Comparison of ENCODE assay signal across 19 mouse cellular contexts in the genomic region with DNA sequence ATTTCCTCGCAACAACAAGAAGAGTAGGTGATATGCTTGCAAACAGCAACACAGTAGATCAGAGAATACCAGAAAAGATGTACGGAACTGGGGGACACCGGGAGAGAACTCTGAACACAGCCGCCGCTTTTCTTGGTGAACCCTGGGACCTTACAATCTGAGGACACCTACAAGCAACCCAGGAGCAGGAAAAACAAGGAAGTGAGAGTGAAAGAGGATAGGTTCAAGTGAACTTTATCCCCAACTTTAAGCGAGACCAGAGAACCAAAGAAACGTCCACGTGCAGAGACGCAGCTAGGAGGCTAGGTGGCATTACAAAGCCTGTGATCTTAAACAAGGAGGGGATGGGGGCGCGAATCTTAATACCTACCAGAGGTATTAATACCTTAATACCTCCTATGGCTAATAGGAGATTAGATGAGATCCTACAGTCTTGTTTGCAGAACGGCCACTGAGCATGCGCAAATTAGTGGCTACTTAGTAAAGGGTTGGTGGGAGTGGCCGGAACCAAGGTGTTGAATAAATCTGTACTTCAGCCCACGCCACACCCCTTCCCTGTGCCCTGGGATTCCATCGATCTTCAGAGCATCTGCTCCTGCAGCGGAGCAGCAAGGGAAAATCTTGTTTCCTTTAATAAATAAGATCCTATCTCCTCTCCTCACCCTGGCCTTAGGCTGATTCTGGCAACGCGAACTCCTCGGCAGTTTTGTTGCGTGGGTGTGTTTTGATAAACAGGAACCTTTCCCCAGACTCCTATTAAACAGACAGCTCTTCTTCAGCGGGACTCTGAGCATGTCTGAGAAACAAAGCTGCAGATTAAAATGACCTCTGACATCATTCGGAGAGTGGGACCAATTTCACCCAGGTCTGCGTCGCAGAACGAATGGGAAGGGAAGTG.
A peak's percentile ranks its signal among the peaks of the same experiment; 100 is the strongest.
DNase-seq lines count a peak whose midpoint lies in the region; ATAC-seq and TF ChIP-seq lines count a peak whose summit lies in the region.
"Had no signal": no experiment of that assay in that cellular context is flagged by ENCODE, and none has a peak within 500 bp of the region (broad histone marks: within the 10 kb centered on the region; RNA-seq: fewer than 3 reads in every experiment).

No protein-coding gene starts in this region.

- TF ChIP-seq CTCF in lung, postnatal 0 days (IDR thresholded peaks at IDR 0.05): no peak
- TF ChIP-seq CTCF in lung, adult 2 months (IDR thresholded peaks at IDR 0.05; ENCODE audit: insufficient read depth, low read length): no peak

- peak; percentile 57 for ATAC-seq in lung, postnatal 0 days
- ATAC-seq: forebrain, embryonic 13.5 days; forebrain, postnatal 0 days had no signal

- H3K4me2 ChIP-seq in lung, postnatal 0 days (replicated peaks; ENCODE audit: low read depth, low read length): no peak overlapping the region
- H3K4me2 ChIP-seq: forebrain, embryonic 13.5 days; heart, embryonic 13.5 days had no signal

- no peak for TF ChIP-seq POLR2A in lung, adult 2 months (IDR thresholded peaks at IDR 0.05; ENCODE audit: borderline replicate concordance, extremely low read depth, low read depth, low read length)

- H3K36me3 ChIP-seq in lung, postnatal 0 days (ENCODE audit: insufficient read depth, low read length): no peaks in the 10 kb centered on the region
- H3K36me3 ChIP-seq: embryonic facial prominence, embryonic 10.5 days; heart, embryonic 13.5 days had no signal

- peak; percentile 69 for TF ChIP-seq EP300 in lung, postnatal 0 days (IDR thresholded peaks at IDR 0.05)

- H3K4me1 ChIP-seq in lung, postnatal 0 days (ENCODE audit: insufficient read depth, low read depth, low read length): no peaks in the 10 kb centered on the region
- no peaks in the 10 kb centered on the region for H3K4me1 ChIP-seq in lung, adult 2 months (ENCODE audit: control insufficient read depth, insufficient read depth, low read length)
- H3K4me1 ChIP-seq: heart, embryonic 13.5 days had no signal

- H3K9me3 ChIP-seq in lung, postnatal 0 days (ENCODE audit: low read length): no peaks in the 10 kb centered on the region
- H3K9me3 ChIP-seq: forebrain, embryonic 13.5 days; heart, embryonic 13.5 days had no signal

- H3K27me3 ChIP-seq in lung, postnatal 0 days (replicated peaks; ENCODE audit: insufficient read depth, low read length): no peaks in the 10 kb centered on the region
- H3K27me3 ChIP-seq: forebrain, embryonic 13.5 days; heart, embryonic 13.5 days had no signal

- WGBS in lung, postnatal 0 days: 67% methylated on average over 26 of the region's 26 CpGs
- 59% methylated on average over 26 of the region's 26 CpGs for WGBS in lung, adult 2 months

- no peak for DNase-seq in lung, postnatal 0 days (ENCODE audit: low spot score)
- no peak for DNase-seq in lung, adult 2 months
- peak; percentile 4 for DNase-seq in thymus, postnatal 4 days
- no peak for DNase-seq in thymus, postnatal 25 days
- DNase-seq in lung, postnatal 36 days: peak; percentile 37
- DNase-seq in layer of hippocampus, adult 9-10 months (ENCODE audit: low spot score): no peak
- DNase-seq in T-cell, adult 2 months (ENCODE audit: low spot score): no peak
- DNase-seq: adrenal gland, adult 2 months; adrenal gland, postnatal 25 days; cerebellum, adult 2 months; cerebellum, postnatal 10 days; forebrain, postnatal 0 days; gastrocnemius, adult 2 months; gastrocnemius, postnatal 25 days; heart, adult 11 months; heart, postnatal 36 days had no signal

- H3K27ac ChIP-seq in lung, postnatal 0 days (ENCODE audit: low read length): no peak overlapping the region
- H3K27ac ChIP-seq: embryonic facial prominence, embryonic 10.5 days; forebrain, embryonic 13.5 days; gastrocnemius, adult 2 months; heart, embryonic 13.5 days had no signal

- H3K4me3 ChIP-seq in lung, postnatal 0 days (ENCODE audit: low read depth, low read length): no peak overlapping the region
- H3K4me3 ChIP-seq in lung, adult 2 months (replicated peaks; ENCODE audit: extremely low read depth, low read depth, low read length): no peak overlapping the region
- H3K4me3 ChIP-seq: embryonic facial prominence, embryonic 10.5 days; forebrain, embryonic 13.5 days; gastrocnemius, adult 2 months; heart, embryonic 13.5 days had no signal

- no peak overlapping the region for H3K9ac ChIP-seq in lung, postnatal 0 days (replicated peaks; ENCODE audit: low read depth)
- H3K9ac ChIP-seq: forebrain, embryonic 13.5 days; forebrain, postnatal 0 days; heart, embryonic 13.5 days had no signal

Comparison
In these comparisons a context has a peak if more than half of its experiments do, and no peak if none do; other contexts are left out.
1. DNase-seq: peak in thymus, postnatal 4 days (single experiment) and lung, postnatal 36 days (single experiment); none in lung, postnatal 0 days (single experiment), lung, adult 2 months (single experiment), thymus, postnatal 25 days (single experiment), layer of hippocampus, adult 9-10 months (single experiment) and T-cell, adult 2 months (single experiment).